Mouse (Mus musculus): ENCODE data around the gene Rpsa.
"Not testable (repeated sequence)": the region's sequence is repeated elsewhere in the genome, so short reads cannot be mapped to it uniquely, and the experiment has no call there.

Rpsa gene

DNA sequence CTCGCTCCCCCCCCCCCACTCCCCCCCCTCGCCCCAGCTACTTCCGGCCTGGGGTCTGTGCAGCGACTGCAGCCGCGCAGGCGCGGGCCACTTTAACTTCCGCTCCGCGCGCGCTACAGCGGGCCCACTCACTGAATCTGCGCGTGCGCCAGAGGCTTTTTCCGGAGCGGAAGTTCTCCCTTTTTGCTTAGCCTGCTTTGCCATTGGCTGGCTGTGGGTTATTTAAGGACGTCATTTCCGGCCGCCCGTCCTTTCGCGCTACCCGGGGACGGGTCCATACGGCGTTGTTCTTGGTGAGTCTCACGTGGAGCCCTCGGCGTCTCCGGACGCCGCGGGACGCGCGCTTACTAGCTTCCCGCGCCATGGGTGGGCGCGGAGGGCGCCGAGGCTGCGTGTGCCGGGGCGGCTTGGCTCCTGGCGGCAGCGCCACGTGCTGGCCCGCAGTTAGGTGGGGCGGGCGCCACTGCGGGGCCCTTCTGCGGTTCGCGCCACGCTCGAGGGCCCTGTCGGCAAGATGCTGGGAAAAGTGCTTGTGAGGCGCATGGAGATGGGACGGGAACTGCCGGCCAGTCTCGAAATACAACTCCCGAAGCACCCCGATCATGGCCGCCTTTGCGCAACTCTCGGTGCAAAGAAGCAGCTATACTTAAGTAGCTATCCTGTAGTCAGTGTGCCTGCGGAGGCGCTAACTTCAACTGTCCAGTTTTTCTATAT lies at the start of gene Rpsa:
Gene Rpsa (plus strand): TSS at position 152 of the 714 bp plus-strand sequence.
- peak; percentile 98 for ATAC-seq (ENCODE audit: insufficient number of reproducible peaks, low FRiP score, low TSS enrichment)

DNA sequence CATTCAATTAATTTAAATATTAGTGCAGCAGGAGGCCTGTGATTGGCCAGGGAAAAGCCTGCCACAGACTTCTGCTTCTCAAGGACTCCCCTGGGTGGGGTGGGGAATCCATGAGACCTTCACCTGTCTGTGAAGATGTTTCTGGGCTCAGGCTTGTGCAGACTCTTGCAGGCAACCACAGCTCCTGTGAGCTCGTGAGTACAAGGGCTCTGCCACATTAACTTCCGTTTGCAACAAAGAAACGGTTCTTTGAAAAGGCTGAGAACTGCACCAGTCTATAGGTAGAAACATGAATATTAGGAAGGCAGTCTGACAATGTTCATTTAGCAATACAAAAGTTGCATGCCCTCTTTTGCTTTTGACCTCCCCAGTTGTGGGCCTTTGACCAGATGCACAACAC lies 49.2 kb upstream of the Rpsa start:
- ATAC-seq (ENCODE audit: insufficient number of reproducible peaks, low FRiP score, low TSS enrichment) = no peak

DNA sequence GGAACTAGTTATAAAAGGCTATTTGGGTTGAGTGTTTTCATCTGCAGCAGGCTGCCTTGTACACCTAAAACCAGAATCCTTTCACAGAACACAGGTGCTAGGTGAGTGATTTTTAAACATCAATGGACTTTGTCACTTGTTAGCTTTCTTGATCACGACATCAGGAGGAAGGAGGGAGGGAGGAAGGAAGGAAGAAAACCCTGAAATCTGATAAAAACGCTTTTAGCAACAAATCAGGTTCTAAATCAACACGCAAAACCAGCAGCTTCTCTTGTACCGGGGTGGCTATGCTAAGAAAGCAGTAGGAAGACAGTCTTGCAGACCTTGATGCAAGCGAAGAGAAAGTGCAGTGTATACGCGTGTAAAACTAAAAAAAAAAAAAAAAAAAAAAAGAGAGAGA lies 47.6 kb upstream of the Rpsa start:
- ATAC-seq (ENCODE audit: insufficient number of reproducible peaks, low FRiP score, low TSS enrichment) = no peak

DNA sequence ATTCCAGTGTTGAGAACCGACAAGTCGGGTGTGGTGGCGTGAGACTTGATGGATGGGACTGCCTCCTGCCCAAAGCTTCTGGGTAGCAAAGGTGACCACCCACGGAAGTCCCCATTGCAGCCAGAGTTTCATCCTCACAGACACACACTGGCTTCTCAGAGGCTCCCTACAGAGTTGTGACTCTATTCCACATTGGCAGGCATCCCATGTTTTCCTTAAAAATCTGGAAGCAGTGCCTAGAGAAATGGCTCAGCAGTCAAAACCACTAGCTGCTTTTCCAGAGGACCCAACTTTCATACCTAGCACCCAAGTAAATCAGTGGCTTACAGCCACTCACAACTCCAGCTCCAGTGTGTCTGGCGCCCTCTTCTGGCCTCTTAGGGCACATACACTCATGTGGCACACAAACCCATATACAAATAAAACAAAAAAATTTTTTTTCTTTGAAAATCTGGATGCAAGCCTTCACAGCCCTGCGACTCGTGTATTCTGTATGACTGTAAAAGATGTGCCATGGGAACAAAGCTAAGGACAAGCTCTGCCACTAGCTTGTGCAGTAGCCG lies 46.9 kb upstream of the Rpsa start:
- no peak for ATAC-seq (ENCODE audit: insufficient number of reproducible peaks, low FRiP score, low TSS enrichment)

DNA sequence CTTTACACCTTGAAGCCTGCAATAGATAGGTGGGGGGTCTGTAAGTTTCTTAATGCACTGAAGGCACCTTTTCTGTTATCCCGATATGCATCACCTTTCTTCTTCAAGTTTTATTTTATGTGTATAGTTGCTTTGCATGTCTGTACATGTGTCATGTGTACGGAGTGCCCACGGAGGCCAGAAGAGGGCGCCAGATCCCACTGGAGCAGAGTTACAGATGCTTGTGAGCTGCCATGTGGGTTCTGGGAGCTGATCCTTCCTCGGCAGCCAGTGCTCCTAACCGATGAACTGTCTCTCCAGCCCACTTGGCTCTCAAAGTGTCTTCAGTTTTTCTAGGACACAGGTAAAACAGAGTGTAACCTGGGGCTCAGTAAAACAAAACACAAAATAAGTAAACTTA lies 46.2 kb upstream of the Rpsa start:
- ATAC-seq (ENCODE audit: insufficient number of reproducible peaks, low FRiP score, low TSS enrichment) = no peak

DNA sequence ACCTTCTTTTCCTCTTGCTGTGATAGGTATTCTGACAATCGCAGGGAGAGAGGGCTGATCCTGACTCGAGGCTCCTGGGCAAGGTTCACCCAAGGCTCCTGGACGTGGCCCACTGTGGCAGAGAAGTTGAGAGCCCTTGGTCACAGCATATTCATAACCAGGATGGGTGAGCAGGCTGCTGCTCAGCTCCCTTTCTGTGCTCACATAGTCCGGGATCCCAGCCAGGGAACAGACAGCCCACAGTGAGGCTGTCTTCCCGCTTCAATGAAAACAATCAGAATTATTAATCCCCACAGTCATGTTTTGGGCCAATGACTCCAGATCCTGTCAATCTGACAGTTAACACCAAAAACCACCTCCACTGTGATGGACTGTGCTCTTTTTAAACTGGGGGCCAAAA lies 45.5 kb upstream of the Rpsa start:
- ATAC-seq (ENCODE audit: insufficient number of reproducible peaks, low FRiP score, low TSS enrichment) = no peak

DNA sequence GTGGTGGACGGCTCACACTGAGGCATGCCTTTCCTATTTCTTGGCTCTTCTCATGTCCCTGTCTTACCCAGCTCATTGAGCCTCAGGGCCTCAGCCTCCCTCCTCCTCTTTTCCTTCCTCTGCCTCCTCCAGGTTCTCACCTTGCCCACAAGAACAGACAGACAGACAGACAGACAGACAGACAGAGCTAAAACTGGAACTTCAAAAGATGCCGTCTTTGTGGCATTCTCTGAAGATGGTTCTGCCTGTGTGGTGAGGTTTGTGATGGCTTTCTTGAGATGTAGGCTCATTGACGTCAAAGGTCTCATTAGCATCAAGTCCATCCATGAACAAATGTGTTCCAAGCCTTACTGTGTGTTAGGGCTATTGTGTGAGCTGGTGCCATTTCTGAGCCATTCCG lies 44.8 kb upstream of the Rpsa start:
- ATAC-seq (ENCODE audit: insufficient number of reproducible peaks, low FRiP score, low TSS enrichment) = no peak

DNA sequence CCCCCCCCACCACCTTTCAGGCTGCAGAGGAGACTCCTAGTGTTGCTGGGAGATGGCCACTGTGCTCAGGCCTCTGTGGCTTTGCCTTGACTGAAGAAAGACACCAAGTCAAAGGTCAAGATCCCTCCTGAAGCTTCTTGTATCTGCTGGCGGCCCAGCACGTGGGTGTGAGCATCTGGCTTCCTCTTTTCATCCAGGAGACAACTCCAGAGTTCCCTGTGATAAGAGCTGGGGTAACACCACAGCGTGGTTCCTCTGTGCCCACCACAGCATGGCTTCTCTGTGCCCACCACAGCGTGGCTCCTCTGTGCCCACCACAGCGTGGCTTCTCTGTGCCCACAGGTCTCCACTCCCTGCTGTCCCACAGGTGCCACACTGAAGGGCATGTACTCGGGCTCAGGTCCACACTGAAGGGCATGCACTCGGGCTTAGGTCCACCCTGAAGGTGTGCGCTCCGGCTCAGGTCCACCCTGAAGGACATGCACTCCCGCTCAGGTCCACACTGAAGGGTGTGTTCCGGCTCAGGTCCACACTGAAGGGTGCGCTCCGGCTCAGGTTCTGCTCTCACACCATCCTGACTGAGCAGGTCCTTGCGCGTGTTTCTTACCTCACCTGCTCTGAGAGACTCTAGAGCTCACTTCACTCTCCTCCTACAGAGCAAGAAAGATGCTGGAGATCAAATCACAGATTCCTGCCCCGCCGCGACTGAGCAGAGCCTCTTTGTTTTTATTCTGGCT lies 44.2 kb upstream of the Rpsa start:
- no peak for ATAC-seq (ENCODE audit: insufficient number of reproducible peaks, low FRiP score, low TSS enrichment)

DNA sequence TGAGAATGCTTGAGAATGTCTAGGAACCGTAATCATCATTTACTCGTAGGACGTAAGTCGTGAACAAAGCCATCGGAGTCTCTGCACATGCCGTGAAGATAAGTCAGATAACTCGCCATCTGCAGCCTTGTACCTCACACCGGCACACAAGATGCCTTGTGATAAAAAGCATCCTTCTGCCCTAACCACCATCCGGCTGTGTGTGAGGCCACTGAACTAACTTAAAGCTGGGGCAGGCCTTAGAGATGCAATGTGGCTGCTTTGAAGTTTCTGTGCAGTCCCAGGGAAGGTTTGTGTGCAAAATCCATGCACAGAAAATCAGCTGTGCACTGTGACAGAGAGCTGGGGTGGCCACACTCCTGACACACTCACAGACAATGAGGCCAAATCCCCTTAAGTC lies 43.1 kb upstream of the Rpsa start:
- ATAC-seq (ENCODE audit: insufficient number of reproducible peaks, low FRiP score, low TSS enrichment) = no peak

DNA sequence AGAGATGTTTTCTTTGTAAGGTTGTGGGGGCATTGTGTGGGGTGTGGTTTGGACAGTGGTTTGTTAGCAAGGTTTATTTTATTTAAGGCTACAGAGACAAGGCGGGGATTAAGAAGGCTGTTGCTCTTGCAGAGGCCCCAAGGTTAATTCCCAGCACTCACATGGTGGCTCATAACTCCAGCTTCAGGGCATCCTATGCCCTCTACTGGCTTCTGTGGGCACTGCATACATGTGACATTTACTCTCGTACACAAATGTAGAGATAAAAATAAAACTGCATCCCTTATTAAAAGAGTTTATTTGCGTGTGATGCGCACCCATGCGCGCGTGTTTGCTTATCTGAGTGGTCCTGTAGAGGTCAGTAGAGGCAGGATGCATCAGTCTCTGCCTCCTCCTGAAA lies 38.4 kb upstream of the Rpsa start:
- ATAC-seq (ENCODE audit: insufficient number of reproducible peaks, low FRiP score, low TSS enrichment) = no peak

DNA sequence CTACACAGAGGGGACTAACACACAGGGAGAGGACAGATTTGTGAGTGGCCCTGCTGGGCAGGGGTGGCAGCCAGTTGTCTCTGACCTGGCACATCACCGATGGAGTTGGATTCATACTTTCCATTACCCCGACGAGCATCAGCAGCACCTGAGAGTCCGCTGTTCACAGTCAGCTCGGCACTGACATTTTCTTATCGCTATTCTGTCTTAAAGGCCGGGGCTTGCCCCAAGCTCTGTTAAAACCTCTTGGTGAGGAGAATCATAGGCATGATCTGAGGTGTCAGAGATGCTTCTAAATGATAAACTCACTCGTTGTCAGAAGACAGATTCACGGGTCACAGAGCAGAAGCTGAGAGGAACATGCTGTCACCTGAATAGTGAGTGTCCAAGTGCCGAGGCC lies 36.4 kb upstream of the Rpsa start:
- ATAC-seq (ENCODE audit: insufficient number of reproducible peaks, low FRiP score, low TSS enrichment) = no peak

DNA sequence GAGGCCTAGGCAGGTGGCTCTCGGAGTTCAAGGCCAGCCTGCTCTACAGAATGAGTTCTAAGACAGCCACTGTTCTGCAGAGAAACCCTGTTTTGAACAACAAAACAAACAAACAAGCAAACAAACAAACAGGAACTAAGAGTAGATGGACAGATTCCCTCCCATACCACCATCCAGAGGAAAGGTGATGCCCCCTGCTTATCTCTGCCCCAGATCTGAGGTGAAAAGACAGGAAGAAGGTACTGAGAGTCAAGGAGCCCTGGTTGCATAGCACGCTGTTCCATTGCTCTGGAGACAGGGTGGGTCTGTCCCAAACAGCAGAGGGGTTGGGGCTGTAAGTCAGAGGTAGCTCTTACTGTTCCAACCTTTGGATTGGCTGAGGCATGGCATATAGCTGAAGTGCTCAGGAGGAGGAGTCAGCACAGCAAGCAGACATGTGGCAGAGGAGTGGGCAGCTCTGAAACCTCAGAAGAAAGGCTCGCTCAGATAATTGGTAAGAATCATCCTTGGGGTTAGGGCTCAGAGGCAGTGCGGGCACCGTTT lies 35.7 kb upstream of the Rpsa start, which contains the start of gene Ccr8:
Gene Ccr8 (plus strand): TSS at position 419 of the 543 bp plus-strand sequence.
- ATAC-seq (ENCODE audit: insufficient number of reproducible peaks, low FRiP score, low TSS enrichment) = no peak

DNA sequence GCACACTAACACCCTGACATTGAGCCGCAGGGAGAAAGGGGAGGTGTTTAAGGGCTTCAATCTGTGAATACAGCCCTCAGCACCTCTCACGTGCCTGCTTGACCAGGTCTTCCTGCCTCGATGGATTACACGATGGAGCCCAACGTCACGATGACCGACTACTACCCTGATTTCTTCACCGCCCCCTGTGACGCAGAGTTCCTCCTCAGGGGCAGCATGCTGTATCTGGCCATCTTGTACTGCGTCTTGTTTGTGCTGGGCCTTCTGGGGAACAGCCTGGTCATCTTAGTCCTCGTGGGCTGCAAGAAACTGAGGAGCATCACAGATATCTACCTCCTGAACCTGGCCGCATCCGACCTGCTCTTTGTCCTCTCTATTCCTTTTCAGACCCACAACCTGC lies 33.8 kb upstream of the Rpsa start:
- ATAC-seq (ENCODE audit: insufficient number of reproducible peaks, low FRiP score, low TSS enrichment) = no peak

DNA sequence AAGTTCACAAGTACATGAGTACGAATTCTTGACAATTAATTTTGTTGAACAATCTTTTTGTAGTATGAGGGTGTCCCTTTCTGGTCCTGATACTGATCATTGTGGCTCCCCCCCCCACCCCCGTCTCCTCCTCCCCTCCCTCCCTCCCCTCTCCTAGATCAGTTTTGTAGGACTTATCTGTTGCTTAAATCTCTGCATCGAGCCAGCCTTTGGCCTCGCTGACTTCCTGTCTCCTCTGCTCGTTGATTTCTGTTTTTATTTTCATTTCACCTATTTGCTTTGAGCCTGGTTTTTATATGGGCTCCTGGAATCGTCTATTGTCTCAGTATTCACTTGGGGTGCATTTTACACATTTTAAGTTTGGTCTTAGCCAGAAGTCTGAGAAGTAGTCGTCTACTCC lies 31.6 kb upstream of the Rpsa start:
- ATAC-seq (ENCODE audit: insufficient number of reproducible peaks, low FRiP score, low TSS enrichment) = no peak

DNA sequence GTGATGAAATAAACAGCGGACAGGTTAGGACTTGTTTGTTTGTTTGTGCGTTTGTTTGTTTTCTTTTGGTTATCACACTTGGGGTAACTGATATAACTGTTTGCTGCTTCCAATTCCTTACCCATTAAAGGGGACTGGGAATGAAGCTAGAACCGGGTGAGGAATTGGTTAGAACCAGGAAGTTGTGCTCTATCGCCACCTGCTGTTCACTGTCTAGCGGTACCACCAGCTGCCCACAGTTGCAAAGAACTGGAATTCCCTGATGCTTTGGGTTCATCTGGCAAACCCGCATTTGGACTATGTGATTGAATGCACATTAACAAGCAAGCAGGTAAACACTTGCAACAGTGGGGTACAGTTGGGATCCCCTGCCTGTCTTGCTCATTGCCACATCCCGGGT lies 28.8 kb upstream of the Rpsa start:
- peak; percentile 36; the same call in 1 of the 2 replicates for ATAC-seq (ENCODE audit: insufficient number of reproducible peaks, low FRiP score, low TSS enrichment)

DNA sequence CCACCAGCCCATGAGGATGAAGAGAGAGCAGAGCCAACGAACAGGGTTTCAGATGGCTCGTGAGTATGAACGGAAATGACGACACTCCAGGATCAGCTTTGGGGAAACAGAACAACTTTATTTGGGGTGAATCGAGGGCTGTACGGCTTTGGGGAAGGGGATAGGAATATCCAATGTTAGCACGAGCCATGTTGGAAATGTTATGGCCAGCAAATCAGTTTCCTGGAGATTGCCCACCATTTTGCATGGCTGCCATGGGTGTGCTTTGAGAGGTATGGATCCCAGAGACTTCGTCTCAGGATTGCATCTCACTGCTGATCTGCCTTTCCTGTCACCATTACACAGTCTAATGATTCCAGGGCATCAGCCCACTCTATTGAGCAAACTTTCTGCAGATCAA lies 28.2 kb upstream of the Rpsa start:
- no peak for ATAC-seq (ENCODE audit: insufficient number of reproducible peaks, low FRiP score, low TSS enrichment)

DNA sequence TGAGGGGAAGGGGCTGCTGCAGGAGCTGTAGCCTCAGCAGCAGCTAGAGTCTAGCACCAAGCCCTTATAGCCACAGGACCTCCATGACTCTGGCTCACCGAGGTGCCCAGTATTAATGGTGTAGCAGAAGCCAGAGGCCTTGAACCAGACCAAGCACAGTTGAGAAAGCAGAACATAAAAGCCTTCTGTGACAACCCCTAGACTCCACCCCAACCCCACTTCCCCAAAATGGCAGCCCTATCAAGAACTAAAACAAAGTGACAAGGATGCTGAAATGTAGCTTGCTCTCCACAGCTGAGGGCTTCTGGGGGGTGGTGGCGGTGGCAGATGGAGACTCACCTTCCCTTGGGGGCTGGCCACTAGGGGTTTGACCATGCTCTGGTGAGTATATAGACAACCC lies 26.3 kb upstream of the Rpsa start:
- no peak for ATAC-seq (ENCODE audit: insufficient number of reproducible peaks, low FRiP score, low TSS enrichment)

DNA sequence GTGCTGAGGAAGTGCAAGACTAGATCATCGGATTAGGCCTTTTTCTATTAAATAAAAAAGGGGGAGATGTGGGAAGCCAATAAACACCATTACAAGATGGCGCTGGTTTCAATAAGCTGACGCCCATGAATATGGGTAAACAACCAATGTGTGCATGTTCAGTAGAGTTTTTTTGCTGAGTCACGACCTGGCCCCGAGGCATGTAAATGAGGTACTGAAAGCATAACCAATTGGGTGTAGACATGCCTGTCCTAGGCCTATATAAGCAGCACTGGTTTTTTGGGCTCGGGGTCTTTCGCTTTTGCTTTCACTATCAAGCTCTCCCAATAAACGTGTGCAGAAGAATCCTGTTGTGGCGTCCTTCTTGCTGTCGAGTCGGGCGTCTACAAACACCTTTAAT lies 18.5 kb upstream of the Rpsa start:
- not testable (repeated sequence) for ATAC-seq (ENCODE audit: insufficient number of reproducible peaks, low FRiP score, low TSS enrichment)

DNA sequence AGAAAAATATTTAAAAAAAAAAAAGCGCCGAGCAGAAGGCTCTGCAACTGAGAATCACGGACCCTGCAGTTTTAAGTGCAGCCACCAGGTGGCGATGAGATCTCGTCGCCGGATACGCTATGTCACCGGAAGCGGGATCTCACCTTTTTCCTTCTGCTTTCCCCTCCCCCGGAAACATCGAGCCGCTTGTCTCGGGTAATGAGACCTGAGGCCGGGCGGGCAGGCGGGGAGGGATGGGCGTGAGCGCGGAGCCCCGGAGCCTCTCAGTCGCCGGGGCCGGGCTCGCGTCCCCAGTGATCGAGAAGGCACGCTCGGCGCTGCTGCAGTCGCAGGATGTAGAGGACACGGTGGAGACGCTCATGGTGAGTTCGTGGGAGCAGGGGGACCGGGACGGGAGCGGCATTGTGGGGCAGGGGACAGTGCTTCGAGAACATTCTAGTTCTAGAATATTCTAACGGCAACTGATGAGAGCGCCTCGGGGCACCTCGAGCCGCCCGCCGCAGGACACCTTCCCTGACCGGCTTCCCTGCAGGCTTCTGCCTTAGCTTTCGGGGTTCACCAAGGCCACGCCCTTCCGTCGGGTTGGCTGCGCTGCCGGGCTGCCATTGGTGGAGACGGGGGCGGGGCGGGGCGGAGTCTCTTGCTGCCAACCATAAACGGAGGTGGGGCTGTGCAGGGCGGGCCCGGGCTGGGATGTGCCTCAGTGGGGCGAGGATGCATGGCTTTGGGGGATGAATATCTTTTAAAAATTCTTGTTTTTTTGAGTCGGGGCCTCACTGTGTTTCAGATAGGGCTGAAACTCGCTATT lies 17.1 kb upstream of the Rpsa start, which contains the start of gene Slc25a38:
Gene Slc25a38 (plus strand): TSS at position 164 of the 808 bp plus-strand sequence.
- ATAC-seq (ENCODE audit: insufficient number of reproducible peaks, low FRiP score, low TSS enrichment) = peak; percentile 98

DNA sequence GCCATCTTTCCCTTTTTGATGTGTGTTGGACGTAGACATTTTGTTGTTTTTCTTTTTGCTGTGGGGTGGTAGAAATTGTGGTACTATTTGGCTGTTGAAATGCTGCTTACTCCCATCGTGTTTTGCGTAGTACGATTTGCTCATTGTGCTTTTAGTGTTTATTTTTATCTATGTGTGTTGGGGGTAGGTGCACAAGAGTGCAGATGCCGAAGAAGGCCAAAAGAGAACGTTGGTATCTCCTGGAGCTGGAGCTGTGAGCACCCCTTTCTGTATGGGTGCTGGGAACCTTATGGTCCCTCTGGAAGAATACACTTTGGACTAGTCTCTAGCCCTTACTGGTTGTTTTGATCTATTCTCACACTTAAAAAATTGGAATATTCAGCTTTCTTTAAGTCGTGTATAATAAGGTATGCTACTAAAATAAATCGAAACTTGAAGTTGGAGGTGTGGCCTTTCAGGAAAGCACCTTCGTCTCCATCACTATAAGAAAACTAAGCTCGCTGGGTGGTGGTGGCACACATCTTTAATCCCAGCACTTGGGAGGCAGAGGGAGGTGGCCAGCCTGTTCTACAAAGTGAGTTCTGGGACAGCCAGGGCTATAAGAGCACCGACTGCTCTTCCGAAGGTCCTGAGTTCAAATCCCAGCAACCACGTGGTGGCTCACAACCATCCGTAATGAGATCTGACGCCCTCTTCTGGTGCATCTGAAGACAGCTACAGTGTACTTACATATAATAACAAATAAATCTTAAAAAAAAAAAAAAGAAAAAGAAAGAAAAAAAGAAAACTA lies 16.1 kb upstream of the Rpsa start:
- no peak for ATAC-seq (ENCODE audit: insufficient number of reproducible peaks, low FRiP score, low TSS enrichment)
